Mouse (Mus musculus) lung, postnatal 0 days (tissue): Measurements from ENCODE around the gene Armc9.

Source experiments
- CTCF ChIP-seq: IDR thresholded peaks from 2 replicates; pipeline ENCODE4 v1.5.1; 2016; ENCODE audit warnings: antibody characterized with exemption, mild to moderate bottlenecking
- EP300 ChIP-seq: IDR thresholded peaks from 2 replicates; pipeline ENCODE4 v1.6.1; 2016; ENCODE audit warnings: antibody characterized with exemption, mild to moderate bottlenecking, control low read depth

DNA sequence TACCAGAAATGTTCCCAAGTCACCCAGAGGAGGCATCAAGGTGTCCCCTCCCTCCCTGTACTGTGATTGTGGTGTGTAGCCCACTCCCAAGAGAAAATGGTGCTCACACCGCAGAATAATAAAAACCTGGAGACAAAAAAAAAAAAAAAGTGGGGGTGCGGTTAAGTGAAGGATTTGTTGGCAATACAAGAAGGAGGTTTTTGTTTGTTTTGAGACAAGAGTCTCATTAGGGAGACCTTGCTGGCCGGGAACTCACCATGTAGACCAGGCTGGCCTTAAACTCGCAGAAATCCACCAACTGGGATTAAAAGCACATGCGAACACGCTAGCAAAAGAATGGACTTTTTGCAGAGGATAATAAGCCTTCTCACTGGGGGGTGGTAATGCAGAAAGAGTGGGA, 148.0 kb downstream of the Armc9 start, which contains the start of gene B3gnt7:
- TF ChIP-seq EP300: no peak
- no peak for TF ChIP-seq CTCF
